Mouse (Mus musculus) stomach, postnatal 0 days (tissue): Measurements from ENCODE around the gene Dcp1b. TPM values are rescaled to one million over a fixed set of nuclear protein-coding genes. Genes with fewer than 3 reads are reported as not detected.

Source experiments
- ATAC-seq: fragments of 200-750 bp; cut with Nextera tagmentation; 2 replicates; pipeline ENCODE4 v1.8.0; 2017; ENCODE audit not compliant: low FRiP score, low TSS enrichment
- DNase-seq: peaks from one replicate; pipeline ENCODE4 v3.0.0-alpha.2; 2016; ENCODE audit warnings: low spot score
- H3K27ac ChIP-seq: fragments of 300-500 bp; sonication (generic); replicated peaks from 2 replicates; pipeline ENCODE4 v1.5.1; 2014; ENCODE audit warnings: mild to moderate bottlenecking, control low read depth
- H3K27me3 ChIP-seq: fragments of 300-500 bp; sonication (generic); 2 replicates; pipeline ENCODE4 v1.6.1; 2014; ENCODE audit warnings: low read length; ENCODE audit not compliant: control insufficient read depth, insufficient read depth
- H3K36me3 ChIP-seq: fragments of 300-500 bp; sonication (generic); 2 replicates; pipeline ENCODE4 v1.6.1; 2014; ENCODE audit warnings: low read length, mixed read lengths; ENCODE audit not compliant: control insufficient read depth, insufficient read depth
- H3K4me1 ChIP-seq: fragments of 300-500 bp; sonication (generic); replicated peaks from 2 replicates; pipeline ENCODE4 v1.6.1; 2014; ENCODE audit warnings: antibody characterized with exemption; ENCODE audit not compliant: control insufficient read depth, insufficient read depth
- H3K4me2 ChIP-seq: fragments of 300-500 bp; sonication (generic); replicated peaks from 2 replicates; pipeline ENCODE4 v1.6.1; 2014; ENCODE audit warnings: low read depth, mild to moderate bottlenecking, control low read depth, moderate library complexity
- H3K4me3 ChIP-seq: fragments of 300-500 bp; sonication (generic); 2 replicates; pipeline ENCODE4 v1.5.1; 2014; ENCODE audit warnings: low read depth, low read length, control low read depth
- H3K9ac ChIP-seq: fragments of 300-500 bp; sonication (generic); 2 replicates; pipeline ENCODE4 v1.6.1; 2014; ENCODE audit warnings: mild to moderate bottlenecking, low read length, control low read depth, mixed read lengths
- H3K9me3 ChIP-seq: fragments of 300-500 bp; sonication (generic); 2 replicates; pipeline ENCODE4 v1.6.1; 2016; ENCODE audit warnings: low read length; ENCODE audit not compliant: control insufficient read depth
- CTCF ChIP-seq: IDR thresholded peaks from 2 replicates; pipeline ENCODE4 v1.5.1; 2016; ENCODE audit warnings: antibody characterized with exemption, low read depth, mild to moderate bottlenecking, moderate library complexity
- EP300 ChIP-seq: optimal IDR thresholded peaks from 2 replicates; pipeline ENCODE3; 2016; ENCODE audit warnings: antibody characterized with exemption
- WGBS: fragments of 180-500 bp; shearing (Covaris S2); extraction: QIAGEN DNeasy Blood & Tissue Kit; methylation state at CpG from one replicate; pipeline ENCODE4 v1.1.7; 2014; 5-methylcytosine and 5-hydroxymethylcytosine counted together
- polyA plus RNA-seq: library from polyadenylated mRNA; unstranded; fragments of >200 nt; fragmentation: Nextera tagmentation; extraction: Ambion mirVana; gene quantifications from 2 replicates; pipeline ENCODE4 v1.2.1, GENCODE M21; 2015

Dcp1b gene
- polyA plus RNA-seq, 1 experiment from 2014 or later, result 4.8 TPM

DNA sequence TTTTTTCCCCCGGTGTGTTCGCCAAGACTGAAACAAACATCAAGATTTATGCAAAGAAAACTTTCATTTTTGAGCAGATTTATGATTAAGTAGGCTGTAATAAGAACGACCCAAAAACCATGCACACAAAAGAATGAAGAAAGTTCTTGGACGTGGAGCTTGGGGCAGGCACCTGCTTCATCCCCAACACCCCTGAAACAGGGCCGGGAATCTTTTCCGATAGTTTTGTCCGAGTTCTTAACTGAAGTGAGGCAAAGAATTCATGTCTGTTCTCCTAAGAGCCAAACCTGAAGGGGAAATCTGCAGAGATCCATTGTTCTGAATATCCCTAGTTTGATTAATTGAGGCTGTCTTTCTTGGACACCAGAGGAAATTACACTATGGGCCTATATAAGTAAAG, 1.1 kb downstream of the Dcp1b start:
- no peak for ATAC-seq
- 65% methylated on average over 7 of the region's 7 CpGs for WGBS
- Histone ChIP-seq H3K36me3 (no peaks in the 10 kb centered on the region), H3K27ac (no peak overlapping the region), H3K4me1 (no peaks in the 10 kb centered on the region), H3K4me3 (peak overlapping the region; percentile 92; the same call in 1 of the 2 replicates), H3K9me3 (no peaks in the 10 kb centered on the region), H3K9ac (no peak overlapping the region), H3K27me3 (no peaks in the 10 kb centered on the region), H3K4me2 (peak overlapping the region; percentile 74; the same call in 1 of the 2 replicates)
- no peak for DNase-seq
- TF ChIP-seq EP300 (no peak), CTCF (no peak)

DNA sequence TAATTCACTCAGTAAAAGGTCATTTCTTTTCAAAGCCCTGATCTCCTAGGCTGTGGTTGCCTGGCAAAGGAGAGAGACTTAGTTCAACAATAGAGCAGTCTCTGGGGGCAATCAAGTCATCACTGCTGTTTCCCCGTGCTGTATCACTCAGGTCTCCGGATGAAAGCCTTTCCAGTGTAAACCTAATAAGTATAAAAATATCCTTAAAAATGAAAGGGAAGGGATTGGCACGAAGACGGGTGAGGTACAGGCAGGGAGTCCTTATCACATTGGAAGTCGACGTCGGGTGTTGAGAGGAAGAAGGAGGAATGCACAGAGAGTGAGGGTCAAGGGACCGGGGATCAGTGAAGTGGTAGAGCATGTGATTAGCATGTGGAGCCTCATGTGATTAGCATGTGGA, 2.0 kb downstream of the Dcp1b start:
- Histone ChIP-seq H3K36me3 (no peaks in the 10 kb centered on the region), H3K4me3 (no peak overlapping the region), H3K27me3 (no peaks in the 10 kb centered on the region), H3K9me3 (no peaks in the 10 kb centered on the region), H3K4me1 (no peaks in the 10 kb centered on the region), H3K27ac (no peak overlapping the region), H3K9ac (no peak overlapping the region), H3K4me2 (no peak overlapping the region)
- ATAC-seq (no peak), DNase-seq (no peak)
- WGBS, result 62% methylated on average over 8 of the region's 8 CpGs
- no peak for TF ChIP-seq EP300
- TF ChIP-seq CTCF, result no peak

DNA sequence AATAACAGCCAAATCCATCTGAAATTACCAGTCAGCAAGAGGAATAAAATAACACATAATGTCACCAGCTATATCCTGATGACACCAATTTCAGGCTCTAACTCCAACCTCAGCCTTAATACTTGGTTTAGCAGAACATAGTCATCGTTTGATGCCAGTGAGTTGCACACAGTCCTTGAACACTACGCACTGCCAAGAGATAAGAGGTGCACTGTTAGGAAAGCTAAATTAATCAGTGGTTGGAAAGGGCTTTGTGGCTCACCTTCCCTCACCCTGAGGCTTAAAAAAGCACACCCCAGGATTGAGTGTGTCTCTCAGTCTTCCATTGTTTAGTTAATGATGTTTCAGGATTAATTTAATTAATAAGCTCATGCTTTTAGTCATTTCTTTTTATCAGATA, 5.1 kb downstream of the Dcp1b start:
- no peaks in the 10 kb centered on the region for H3K4me1 ChIP-seq
- ATAC-seq (no peak), DNase-seq (no peak)
- H3K27ac ChIP-seq, result no peak overlapping the region
- no peak overlapping the region for H3K9ac ChIP-seq
- no peaks in the 10 kb centered on the region; the same call in 1 of the 2 replicates for H3K36me3 ChIP-seq
- TF ChIP-seq EP300, result no peak
- no peak for TF ChIP-seq CTCF
- no peaks in the 10 kb centered on the region for H3K9me3 ChIP-seq
- no peaks in the 10 kb centered on the region for H3K27me3 ChIP-seq
- H3K4me2 ChIP-seq, result no peak overlapping the region
- 75% methylated on average over 2 of the region's 2 CpGs for WGBS
- H3K4me3 ChIP-seq, result no peak overlapping the region

DNA sequence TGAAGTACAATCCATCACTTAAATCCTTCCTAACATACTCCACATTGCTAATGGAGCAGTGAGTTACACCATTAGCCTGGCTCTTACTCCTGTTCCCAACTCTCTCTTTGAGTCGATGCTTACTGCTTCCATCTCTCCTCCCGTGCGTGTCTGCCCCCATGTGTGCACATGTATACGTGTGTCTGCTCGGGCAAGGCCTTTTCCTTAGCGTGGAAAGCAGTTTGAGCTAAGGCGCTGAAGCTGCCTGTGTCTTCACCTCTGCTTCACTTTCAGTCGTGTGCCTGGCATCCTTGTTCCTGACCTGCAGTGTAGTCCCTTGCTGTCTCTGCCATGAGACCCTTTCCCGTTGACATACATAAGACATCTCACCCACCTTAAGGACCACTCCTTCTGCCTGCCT, 7.2 kb downstream of the Dcp1b start:
- 82% methylated on average over 9 of the region's 9 CpGs for WGBS
- no peaks in the 10 kb centered on the region for H3K27me3 ChIP-seq
- DNase-seq (no peak), ATAC-seq (no peak)
- H3K4me2 ChIP-seq, result no peak overlapping the region
- TF ChIP-seq EP300 (no peak), CTCF (no peak)
- H3K9me3 ChIP-seq, result no peaks in the 10 kb centered on the region
- H3K9ac ChIP-seq, result no peak overlapping the region
- H3K27ac ChIP-seq, result no peak overlapping the region
- H3K36me3 ChIP-seq, result no peaks in the 10 kb centered on the region; the same call in 1 of the 2 replicates
- no peaks in the 10 kb centered on the region for H3K4me1 ChIP-seq
- no peak overlapping the region for H3K4me3 ChIP-seq

GRCm38 (mm10) chr6:119183781-119184180, 8.7 kb downstream of the Dcp1b start:
- H3K9me3 ChIP-seq, result no peaks in the 10 kb centered on the region
- TF ChIP-seq CTCF (no peak), EP300 (no peak)
- H3K27ac ChIP-seq, result no peak overlapping the region
- no peaks in the 10 kb centered on the region; the same call in 1 of the 2 replicates for H3K36me3 ChIP-seq
- H3K9ac ChIP-seq, result no peak overlapping the region
- ATAC-seq (no peak), DNase-seq (no peak)
- H3K4me2 ChIP-seq, result no peak overlapping the region
- no peak overlapping the region for H3K4me3 ChIP-seq
- H3K27me3 ChIP-seq, result no peaks in the 10 kb centered on the region
- 45% methylated on average over 3 of the region's 3 CpGs for WGBS
- H3K4me1 ChIP-seq, result no peaks in the 10 kb centered on the region

- H3K9ac ChIP-seq, result no peak overlapping the region
- H3K27ac ChIP-seq, result no peak overlapping the region
- no peaks in the 10 kb centered on the region; the same call in 1 of the 2 replicates for H3K36me3 ChIP-seq
- H3K4me3 ChIP-seq, result no peak overlapping the region
- WGBS, result 62% methylated on average over 8 of the region's 8 CpGs
- no peaks in the 10 kb centered on the region for H3K9me3 ChIP-seq
- no peak overlapping the region for H3K4me2 ChIP-seq
- ATAC-seq (no peak), DNase-seq (no peak)
- TF ChIP-seq EP300, result no peak
- TF ChIP-seq CTCF, result peak; percentile 62
- H3K4me1 ChIP-seq, result no peaks in the 10 kb centered on the region
- H3K27me3 ChIP-seq, result no peaks in the 10 kb centered on the region
These were observed 11.6 kb downstream of the Dcp1b start for GRCm38 (mm10) chr6:119186658-119187057.
